Mouse (Mus musculus): Measurements from ENCODE around the gene Trim2.

DNA sequence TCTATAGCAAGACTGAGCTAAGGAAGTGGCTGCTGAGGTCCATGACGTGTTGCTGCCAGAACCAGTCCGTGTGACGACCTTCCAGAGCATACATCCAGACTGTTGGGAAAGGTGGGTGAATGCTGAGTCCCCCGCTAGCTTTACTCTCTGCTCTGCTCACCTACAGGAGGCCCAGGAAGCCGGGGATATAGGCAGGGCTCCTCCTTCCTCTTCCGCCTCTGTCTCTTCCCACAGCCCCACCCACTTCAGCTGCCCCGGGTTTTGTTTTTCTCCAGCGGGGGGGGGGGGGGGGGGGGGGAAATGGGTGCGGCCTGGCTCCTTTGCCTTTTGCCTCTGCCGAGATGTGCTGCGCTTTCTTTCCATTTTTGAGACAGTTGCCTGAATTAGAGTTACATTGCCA, 30.9 kb upstream of the Trim2 start:
- TF ChIP-seq USF1 (IDR thresholded peaks at IDR 0.05; ENCODE audit: low read depth) (no peak), POLR2A (IDR thresholded peaks at IDR 0.05; ENCODE audit: insufficient read length, low read depth) (no peak), TCF3 (IDR thresholded peaks at IDR 0.05; ENCODE audit: insufficient read length, low read depth) (no peak), MYOG (IDR thresholded peaks at IDR 0.05; ENCODE audit: control insufficient read depth in 1 of 3, insufficient read depth in 1 of 3, insufficient read length in 2 of 3, low read depth in 2 of 3) (no peak), TCF12 (IDR thresholded peaks at IDR 0.05; ENCODE audit: insufficient read depth, poor library complexity, severe bottlenecking) (no peak), MAX (IDR thresholded peaks at IDR 0.05; ENCODE audit: low read depth) (no peak), SRF (IDR thresholded peaks at IDR 0.05; ENCODE audit: control insufficient read depth, insufficient read length, low read depth) (no peak), E2F4 (IDR thresholded peaks at IDR 0.05; ENCODE audit: insufficient read depth) (no peak), CEBPB (IDR thresholded peaks at IDR 0.05; ENCODE audit: insufficient read depth, poor library complexity, severe bottlenecking) (no peak), POLR2AphosphoS2 (IDR thresholded peaks at IDR 0.05; ENCODE audit: insufficient read length, low read depth) (no peak), REST (IDR thresholded peaks at IDR 0.05; ENCODE audit: insufficient read depth, insufficient read length) (no peak), MYOD1 (IDR thresholded peaks at IDR 0.05; ENCODE audit: control insufficient read depth in 1 of 3, insufficient read length in 2 of 3, low read depth in 2 of 3) (no peak)

All from myocyte (in vitro differentiated cells).